Mouse (Mus musculus): Measurements from ENCODE around the gene Nelfcd.

Nelfcd gene

DNA sequence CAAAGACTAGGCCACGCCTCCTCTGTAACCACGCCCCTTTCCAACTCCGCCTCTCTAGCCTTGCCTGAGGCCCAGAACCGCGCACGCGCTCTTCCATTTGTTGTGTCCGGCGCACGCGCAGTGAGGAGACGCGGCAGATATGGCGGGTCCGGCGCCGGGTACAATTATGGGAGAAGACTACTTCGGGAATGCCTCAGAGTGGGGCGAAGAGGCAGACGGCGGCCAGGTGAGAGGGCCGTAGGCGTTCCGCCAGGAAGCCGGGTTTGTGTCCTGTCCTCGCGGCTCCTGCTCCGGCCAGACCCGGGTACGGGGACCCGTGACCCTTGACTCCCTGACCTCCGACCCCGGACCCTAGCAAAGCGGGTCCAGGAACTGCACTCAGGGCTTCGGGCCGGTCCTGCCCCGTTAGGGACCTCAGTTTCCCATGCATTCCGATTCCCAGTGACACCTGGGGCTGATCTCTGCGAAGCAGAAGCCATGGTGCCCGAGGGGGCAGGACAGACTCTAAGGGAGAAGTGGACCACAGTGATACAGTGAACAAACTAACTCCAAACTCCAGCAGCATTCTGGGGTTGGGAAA, at the start of gene Nelfcd:
Nelfcd (plus strand) TSS at position 74 of the 580 bp plus-strand sequence.
- peak; percentile 100 for DNase-seq (ENCODE audit: low read depth)

DNA sequence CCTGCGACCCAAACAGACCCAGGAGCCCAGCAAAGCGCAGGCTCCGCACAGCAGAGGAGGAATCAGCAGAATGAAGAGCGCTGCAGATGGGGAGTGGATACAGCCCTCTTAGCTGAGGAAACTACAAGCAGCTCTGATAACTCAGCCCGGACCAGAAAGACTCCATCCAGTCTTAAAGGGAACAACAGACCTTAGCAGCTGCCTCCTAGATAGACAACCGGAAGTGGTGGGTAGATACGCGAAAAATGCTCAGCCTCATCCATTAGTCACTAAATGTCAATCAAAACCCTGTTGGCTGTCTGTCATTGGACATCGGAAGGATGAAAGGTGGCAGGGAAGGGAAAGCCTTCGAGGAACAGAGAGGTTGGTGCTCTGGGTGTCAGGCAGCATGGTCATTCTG, 49.0 kb upstream of the Nelfcd start:
- no peak for DNase-seq (ENCODE audit: low read depth)

GRCm38 (mm10) chr2:174381021-174381420, 34.6 kb upstream of the Nelfcd start:
- no peak for DNase-seq (ENCODE audit: low read depth)

GRCm38 (mm10) chr2:174391936-174392335, 23.7 kb upstream of the Nelfcd start:
- DNase-seq (ENCODE audit: low read depth) = peak; percentile 39

- peak; percentile 16 for DNase-seq (ENCODE audit: low read depth)
Observed at GRCm38 (mm10) chr2:174392554-174392953, 23.1 kb upstream of the Nelfcd start.

- DNase-seq (ENCODE audit: low read depth) = no peak
Observed at GRCm38 (mm10) chr2:174393383-174393782, 22.2 kb upstream of the Nelfcd start.

GRCm38 (mm10) chr2:174396643-174397042, 19.0 kb upstream of the Nelfcd start:
- peak; percentile 15 for DNase-seq (ENCODE audit: low read depth)

DNA sequence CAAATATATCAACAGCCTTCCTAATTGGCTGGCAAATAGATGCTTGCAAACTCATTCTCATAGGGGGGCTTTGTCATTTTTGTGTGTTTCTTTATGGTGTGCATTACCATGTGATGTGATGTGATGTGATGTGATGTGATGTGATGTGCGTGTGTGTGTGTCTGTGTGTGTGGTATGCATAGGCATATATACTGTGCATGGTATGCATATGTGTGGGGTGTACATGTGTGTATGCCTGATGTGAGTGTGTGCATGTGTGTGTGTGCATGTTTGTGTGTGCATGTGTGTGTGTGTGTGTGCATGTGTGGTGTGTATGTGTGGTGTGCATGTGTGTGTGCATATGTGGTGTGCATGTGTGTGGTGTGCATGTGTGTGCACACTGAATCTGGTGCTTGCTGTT, 18.5 kb upstream of the Nelfcd start:
- DNase-seq (ENCODE audit: low read depth) = no peak

GRCm38 (mm10) chr2:174397881-174398280, 17.7 kb upstream of the Nelfcd start:
- DNase-seq (ENCODE audit: low read depth) = no peak

- DNase-seq (ENCODE audit: low read depth) = no peak
Observed at GRCm38 (mm10) chr2:174400396-174400795, 15.2 kb upstream of the Nelfcd start.

DNA sequence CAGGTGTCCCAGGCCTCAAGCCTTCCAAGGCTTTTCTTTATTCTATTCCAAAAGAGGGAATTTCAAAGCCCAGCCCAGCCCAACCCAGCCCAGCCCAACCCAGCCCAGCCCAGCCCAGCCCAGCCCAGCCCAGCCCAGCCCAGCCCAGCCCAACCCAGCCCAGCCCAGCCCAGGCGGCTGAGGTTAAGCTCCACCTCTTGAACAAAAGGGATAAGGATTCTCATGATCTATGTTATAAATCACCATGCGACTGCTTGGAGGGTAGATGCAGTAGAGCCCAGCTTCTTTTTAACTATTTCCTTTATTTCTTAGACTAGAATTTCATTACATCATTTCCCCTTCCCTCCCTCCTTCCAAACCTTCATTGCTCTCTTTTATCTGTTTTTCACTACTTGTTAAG, 5.4 kb upstream of the Nelfcd start:
- DNase-seq (ENCODE audit: low read depth) = peak; percentile 7

DNA sequence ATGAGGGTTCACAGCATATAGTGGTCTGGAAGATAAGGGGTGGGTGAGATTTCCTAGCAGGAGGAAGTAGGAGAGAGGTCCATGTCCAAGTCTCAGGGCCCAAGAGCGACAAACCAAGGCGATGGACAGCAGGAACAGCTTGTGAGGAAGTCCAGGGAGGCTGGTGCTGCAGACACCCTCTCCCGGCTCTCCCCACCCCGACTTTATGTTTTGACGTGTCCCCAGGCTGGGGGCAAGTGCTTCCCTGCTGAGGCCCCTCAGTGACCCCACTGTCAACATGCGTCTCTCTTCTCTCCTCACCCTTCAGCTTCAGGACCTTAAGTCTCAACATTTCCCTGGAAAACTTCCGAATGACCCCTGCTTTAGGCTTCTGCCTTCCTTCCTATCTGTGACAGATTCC, 2.5 kb upstream of the Nelfcd start:
- DNase-seq (ENCODE audit: low read depth) = no peak

- DNase-seq (ENCODE audit: low read depth) = no peak
Observed at GRCm38 (mm10) chr2:174415001-174415730, 438 bp upstream of the Nelfcd start.

DNA sequence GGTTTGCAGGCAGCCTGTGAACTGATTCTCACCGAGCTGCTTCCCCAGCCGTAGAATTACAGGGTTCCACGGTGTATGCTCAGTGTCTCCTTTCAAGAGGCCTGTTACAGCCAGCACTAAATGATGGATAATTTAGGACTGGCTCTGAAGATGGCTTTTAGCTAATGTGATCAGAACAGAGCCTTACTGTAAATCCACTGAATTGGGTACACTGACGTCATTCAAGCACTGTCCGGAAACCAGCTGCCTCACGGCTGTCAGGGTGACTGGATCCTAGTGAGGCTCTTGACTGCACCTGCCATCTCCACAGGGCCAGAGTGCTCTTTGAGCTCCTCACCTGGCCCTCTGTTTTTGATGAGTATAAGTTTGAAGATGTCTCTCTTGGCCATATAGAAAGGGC, 5.5 kb downstream of the Nelfcd start:
- DNase-seq (ENCODE audit: low read depth) = no peak

DNA sequence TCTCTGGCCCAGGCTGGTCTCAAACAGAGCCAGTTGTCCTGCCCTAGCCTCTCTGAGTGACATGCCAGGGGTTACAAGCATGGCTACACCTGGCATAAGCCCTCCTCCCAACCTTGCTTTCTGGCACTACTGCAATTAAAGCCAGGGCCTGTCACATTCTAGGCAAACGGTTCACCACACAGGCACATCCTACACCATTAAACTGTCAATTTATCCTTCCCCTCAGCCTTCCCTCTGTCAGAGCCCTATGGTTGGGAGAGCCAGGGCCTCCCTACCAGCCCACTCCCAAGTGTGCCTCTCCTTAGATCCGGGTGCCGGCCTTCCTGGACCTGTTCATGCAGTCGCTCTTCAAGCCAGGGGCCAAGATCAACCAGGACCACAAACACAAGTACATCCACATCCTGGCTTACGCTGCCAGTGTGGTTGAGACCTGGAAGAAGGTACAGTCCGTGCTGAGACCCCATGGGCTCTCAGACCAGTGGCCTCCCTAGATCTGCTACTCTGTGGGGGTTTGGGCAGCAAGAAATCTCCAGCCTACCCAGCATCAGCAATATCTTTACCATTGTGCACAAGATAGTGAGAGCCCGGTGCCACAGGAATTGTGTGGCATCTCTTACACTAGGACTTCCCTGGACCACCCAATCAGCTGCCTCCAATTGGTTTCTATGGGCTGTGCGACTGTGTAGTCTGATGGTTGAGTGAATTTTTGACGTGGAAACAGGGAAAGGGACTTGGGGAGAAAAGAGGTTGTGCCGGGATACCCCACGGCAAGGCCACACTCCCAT, 8.9 kb downstream of the Nelfcd start:
- no peak for DNase-seq (ENCODE audit: low read depth)

DNA sequence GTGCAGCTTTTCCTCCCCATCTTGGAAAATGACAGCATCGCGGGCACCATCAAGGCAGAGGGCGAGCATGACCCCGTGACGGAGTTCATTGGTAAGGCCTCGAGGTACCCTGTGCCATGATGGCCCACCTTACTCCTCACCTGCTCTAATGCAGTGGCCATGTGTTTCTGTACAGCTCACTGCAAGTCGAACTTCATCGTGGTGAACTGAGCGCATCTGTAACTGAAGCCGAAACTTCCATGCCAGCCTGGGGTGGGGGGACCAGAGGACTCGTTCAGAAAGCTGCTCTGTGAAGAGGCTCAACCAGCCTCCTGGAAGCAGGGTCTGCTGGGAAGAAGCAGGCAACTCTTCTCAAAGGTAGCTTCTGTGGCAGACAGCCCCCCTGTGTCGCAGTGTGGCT, 11.3 kb downstream of the Nelfcd start:
- DNase-seq (ENCODE audit: low read depth) = no peak

DNA sequence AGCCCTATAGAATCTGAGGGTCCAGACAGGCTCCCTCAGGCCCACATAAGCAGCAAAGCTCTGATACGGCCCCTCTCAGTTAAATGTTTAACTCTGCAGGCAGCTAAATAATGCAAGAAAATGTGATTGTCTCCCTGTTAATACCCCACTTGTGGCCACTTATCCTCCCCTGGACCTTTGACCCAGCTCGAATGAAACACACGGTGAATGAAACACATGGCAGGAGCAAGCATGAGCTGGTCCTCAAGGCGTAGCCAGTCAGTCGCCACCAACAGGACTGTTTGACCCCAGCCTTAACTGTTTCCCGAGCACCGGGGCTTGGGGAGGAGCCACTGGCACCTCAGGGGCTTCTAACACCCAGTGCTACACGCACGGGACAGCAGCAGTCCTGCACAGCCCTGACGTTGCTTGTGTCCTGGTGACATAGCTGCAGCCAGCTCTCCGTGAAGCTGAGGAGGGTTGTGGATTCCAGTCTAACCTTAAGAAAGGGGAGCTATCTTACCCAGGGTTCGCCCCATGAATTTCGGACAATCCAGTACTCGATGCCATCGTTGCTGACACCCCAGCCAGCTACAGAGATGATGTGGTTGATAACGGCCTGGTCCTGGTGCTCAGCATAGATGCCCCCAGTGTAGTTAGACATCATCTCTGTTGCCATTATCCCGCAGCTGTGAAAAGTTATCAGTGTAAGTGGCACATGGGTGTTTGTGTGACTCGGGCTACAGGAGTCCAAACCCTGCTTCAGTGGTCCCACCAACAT, 12.7 kb downstream of the Nelfcd start:
- no peak for DNase-seq (ENCODE audit: low read depth)

DNA sequence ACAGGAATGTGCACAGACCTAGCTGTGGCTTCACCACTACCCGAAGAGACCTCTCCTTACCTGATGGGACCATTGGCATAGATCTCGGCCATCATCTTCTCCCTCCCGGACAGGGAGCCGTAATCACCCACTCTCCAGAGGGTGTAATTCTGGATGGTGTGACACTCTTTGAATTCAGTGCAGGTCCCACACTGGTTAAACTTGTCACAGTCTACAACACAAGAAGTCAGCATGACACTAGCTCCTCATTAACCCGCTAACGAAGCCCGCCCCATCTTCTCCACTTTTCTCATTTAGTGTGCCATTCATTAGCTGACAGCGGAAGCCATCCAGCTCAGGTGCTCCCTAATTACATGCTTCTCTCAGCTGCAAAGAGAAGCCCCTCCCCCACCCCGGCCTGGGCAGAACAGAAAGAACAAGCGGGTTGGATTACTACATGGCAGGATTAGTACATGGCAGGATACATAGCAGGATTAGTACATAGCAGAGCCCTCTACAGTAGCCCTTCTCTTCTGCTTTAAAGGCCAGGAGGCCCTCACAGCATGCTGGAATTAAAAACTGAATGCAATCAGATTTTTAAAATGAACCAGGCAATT, 13.5 kb downstream of the Nelfcd start:
- no peak for DNase-seq (ENCODE audit: low read depth)

DNA sequence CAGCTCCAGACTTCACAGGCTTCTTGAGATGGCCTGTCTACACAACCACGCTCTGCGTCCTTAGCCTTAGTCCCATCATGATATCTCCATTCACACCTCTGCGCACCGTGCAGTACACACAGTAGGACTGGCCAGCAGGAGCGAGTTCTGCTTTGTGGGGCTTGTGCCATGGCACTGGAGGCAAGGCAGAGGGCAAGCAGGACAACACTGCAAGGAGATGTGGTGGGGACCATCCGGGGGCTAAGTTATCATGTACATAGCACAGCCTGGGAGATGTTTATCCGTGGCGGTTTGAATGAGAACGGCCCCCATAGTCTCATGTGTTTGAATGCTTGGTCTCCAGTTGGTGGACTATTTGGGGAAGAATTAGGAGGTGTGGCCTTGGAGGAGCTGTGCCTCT, 19.3 kb downstream of the Nelfcd start:
- DNase-seq (ENCODE audit: low read depth) = no peak

DNA sequence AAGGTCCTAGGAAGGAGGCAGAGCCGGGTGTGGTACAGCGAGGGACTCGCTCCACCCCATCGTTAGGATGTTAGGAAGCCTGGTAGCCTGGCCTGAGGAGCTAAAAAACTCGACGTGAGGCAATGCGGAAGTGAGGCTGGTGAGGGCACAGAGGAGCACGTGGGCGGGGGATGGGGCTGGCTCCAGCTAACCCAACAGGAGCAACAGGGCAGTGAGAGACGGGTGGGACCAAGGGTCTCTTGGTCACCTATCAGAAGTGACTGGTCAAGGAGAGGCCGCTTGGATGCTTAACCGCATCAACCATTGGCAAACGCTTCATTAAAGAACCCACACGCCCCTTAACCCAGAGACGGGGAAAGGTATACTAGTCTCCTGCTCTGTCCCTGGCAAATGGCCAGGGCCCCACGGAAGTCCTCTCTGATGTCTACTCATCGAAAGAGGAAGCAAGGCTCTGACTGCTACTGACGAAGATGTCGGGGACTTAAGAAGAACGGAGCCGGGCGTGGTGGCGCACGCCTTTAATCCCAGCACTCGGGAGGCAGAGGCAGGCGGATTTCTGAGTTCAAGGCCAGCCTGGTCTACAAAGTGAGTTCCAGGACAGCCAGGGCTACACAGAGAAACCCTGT, 20.6 kb downstream of the Nelfcd start:
- DNase-seq (ENCODE audit: low read depth) = no peak

DNA sequence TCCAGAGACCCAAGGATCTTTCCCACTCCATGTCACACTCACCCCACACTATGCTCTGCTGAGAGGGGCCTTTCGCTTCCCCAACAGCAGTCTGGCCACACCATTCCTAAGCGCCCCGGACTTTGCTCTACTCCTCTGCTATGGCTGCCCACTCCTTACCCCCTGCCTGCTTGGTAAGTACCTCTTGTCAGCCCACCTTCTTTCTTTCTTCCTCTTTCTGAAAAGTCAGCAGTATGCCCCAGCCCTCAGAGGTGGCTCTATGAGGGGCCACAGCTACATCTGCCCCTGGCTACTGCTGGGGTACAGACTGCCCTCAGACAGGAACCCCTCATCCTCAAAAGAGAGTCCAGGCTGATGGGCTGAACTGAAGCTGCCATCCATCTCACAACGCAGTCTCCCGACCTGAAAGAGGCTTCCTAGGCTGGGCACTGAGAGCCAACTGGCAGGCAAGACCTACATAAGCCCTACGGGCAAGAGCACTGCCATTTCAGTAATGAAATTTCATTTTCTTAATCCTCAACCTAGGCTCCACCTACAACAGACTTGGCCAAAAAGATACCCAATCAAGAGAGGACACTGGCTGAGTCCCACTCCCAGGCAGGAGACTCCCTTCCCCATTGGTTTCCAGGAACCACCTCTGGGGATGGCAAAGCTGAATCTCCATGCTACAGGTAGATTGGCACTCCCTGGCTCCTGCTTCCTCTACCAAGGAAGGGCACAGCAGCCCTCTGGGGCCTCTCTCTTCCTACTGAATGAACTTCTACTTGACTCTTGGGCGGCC, 21.5 kb downstream of the Nelfcd start:
- DNase-seq (ENCODE audit: low read depth) = no peak

Measured in NIH3T3 (cell line).